Mouse (Mus musculus) midbrain, embryonic 16.5 days (tissue): ENCODE data around the gene Il1r1. TPM values are rescaled to one million over a fixed set of nuclear protein-coding genes. Genes with fewer than 3 reads are reported as not detected.

Source experiments
- ATAC-seq: fragments of 200-750 bp; cut with Nextera tagmentation; 2 replicates; pipeline ENCODE4 v1.8.0; 2017; ENCODE audit warnings: moderate TSS enrichment
- H3K27ac ChIP-seq: fragments of 300-500 bp; sonication (generic); 2 replicates; pipeline ENCODE4 v1.5.1; 2014; ENCODE audit warnings: mild to moderate bottlenecking, low read length, mixed read lengths
- H3K27me3 ChIP-seq: fragments of 300-500 bp; sonication (generic); 2 replicates; pipeline ENCODE4 v1.6.1; 2014; ENCODE audit warnings: low read depth, low read length, mixed read lengths; ENCODE audit not compliant: control insufficient read depth, insufficient read depth
- H3K36me3 ChIP-seq: fragments of 300-500 bp; sonication (generic); 2 replicates; pipeline ENCODE4 v1.6.1; 2014; ENCODE audit warnings: mild to moderate bottlenecking, low read length, moderate library complexity, mixed read lengths; ENCODE audit not compliant: control insufficient read depth, insufficient read depth
- H3K4me1 ChIP-seq: fragments of 300-500 bp; sonication (generic); 2 replicates; pipeline ENCODE4 v1.6.1; 2014; ENCODE audit warnings: mild to moderate bottlenecking, low read length, mixed read lengths; ENCODE audit not compliant: control insufficient read depth, insufficient read depth
- H3K4me2 ChIP-seq: fragments of 300-500 bp; sonication (generic); 2 replicates; pipeline ENCODE4 v1.6.1; 2014; ENCODE audit warnings: mild to moderate bottlenecking, low read length, mixed read lengths
- H3K4me3 ChIP-seq: fragments of 300-500 bp; sonication (generic); 2 replicates; pipeline ENCODE4 v1.5.1; 2014; ENCODE audit warnings: low read depth, mild to moderate bottlenecking, low read length, moderate library complexity, mixed read lengths
- H3K9ac ChIP-seq: fragments of 300-500 bp; sonication (generic); 2 replicates; pipeline ENCODE4 v1.6.1; 2014; ENCODE audit warnings: low read depth, low read length, mixed read lengths
- H3K9me3 ChIP-seq: fragments of 300-500 bp; sonication (generic); replicated peaks from 2 replicates; pipeline ENCODE4 v1.6.1; 2014; ENCODE audit warnings: mild to moderate bottlenecking, low read length, mixed read lengths; ENCODE audit not compliant: control insufficient read depth, poor library complexity, severe bottlenecking
- WGBS: fragments of 180-500 bp; shearing (Covaris S2); extraction: QIAGEN DNeasy Blood & Tissue Kit; methylation state at CpG from one replicate; pipeline ENCODE4 v1.1.7; 2014; 5-methylcytosine and 5-hydroxymethylcytosine counted together
- polyA plus RNA-seq: library from polyadenylated mRNA; unstranded; fragments of >200 nt; fragmentation: Nextera tagmentation; extraction: Ambion mirVana; gene quantifications from 2 replicates; pipeline ENCODE4 v1.2.1, GENCODE M21; 2015

The Il1r1 gene
- polyA plus RNA-seq, 1 experiment from 2014 or later, result 0.72 TPM

DNA sequence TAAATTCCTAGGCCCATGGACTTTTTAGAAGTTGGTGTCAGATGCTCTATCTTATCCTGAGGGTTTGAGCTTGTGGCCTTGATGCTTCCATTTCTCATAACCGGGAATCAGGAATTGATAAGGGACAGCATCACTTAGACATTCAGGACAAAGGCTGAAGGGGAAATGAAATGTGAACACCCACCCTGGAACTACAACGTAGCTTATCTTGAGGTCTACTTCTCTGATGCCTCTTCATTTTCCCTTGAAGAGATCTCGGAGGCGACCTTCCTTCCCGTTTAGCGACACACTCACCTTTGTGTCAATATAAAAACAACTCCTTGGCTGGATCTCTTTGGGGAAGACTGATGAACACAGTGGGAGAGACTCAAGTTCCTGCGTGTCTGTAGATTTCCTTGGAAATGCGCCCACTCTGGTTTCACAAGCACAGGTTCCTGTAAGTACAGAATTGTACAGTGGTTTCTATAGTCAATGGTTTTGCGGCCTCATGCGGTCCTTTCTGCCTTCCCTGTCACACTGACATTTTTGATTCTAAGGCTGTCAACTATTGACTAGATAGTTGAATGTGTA, 46.7 kb downstream of the Il1r1 start:
- Histone ChIP-seq H3K27me3 (no peaks in the 10 kb centered on the region; the same call in 1 of the 2 replicates), H3K4me1 (peaks cover 2% of the 10 kb centered on the region), H3K27ac (no peak overlapping the region), H3K4me3 (no peak overlapping the region), H3K9ac (no peak overlapping the region), H3K4me2 (no peak overlapping the region), H3K36me3 (no peaks in the 10 kb centered on the region), H3K9me3 (no peaks in the 10 kb centered on the region)
- no peak for ATAC-seq
- 90% methylated on average over 10 of the region's 10 CpGs for WGBS

GRCm38 (mm10) chr1:40272204-40272603, 47.3 kb downstream of the Il1r1 start:
- WGBS, result 86% methylated on average over 3 of the region's 3 CpGs
- no peak overlapping the region for H3K4me3 ChIP-seq
- H3K4me1 ChIP-seq, result no peaks in the 10 kb centered on the region
- no peak overlapping the region for H3K4me2 ChIP-seq
- H3K36me3 ChIP-seq, result no peaks in the 10 kb centered on the region
- H3K9me3 ChIP-seq, result no peaks in the 10 kb centered on the region
- H3K27ac ChIP-seq, result no peak overlapping the region
- no peaks in the 10 kb centered on the region; the same call in 1 of the 2 replicates for H3K27me3 ChIP-seq
- H3K9ac ChIP-seq, result no peak overlapping the region
- no peak for ATAC-seq

DNA sequence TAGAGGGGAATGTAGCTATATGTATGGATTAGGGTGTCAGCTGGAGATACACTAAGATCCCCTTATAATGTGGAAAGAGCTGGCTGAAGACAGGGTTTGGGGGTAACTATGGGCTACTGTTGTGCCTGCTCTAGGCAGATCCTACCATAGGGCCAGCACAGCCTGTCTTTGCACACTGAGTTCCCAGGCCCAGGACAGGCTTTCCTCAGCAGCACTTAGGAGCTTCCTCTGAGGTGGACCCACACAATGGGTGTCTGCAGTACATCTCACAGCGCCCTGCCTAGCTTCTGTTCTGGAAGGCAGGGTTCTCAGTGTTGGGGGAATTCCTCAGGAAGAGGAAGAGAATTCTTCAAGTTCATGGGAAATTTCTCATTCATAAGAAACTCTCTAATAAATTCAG, 48.6 kb downstream of the Il1r1 start:
- Histone ChIP-seq H3K4me2 (no peak overlapping the region), H3K9me3 (no peaks in the 10 kb centered on the region), H3K27ac (no peak overlapping the region), H3K4me1 (no peaks in the 10 kb centered on the region), H3K36me3 (no peaks in the 10 kb centered on the region), H3K4me3 (no peak overlapping the region), H3K27me3 (no peaks in the 10 kb centered on the region; the same call in 1 of the 2 replicates), H3K9ac (no peak overlapping the region)
- 86% methylated on average over 1 of the region's 1 CpGs for WGBS
- ATAC-seq, result no peak

- no peaks in the 10 kb centered on the region for H3K9me3 ChIP-seq
- no peak overlapping the region for H3K4me2 ChIP-seq
- 85% methylated on average over 10 of the region's 10 CpGs for WGBS
- H3K27ac ChIP-seq, result no peak overlapping the region
- no peak for ATAC-seq
- no peak overlapping the region for H3K4me3 ChIP-seq
- no peaks in the 10 kb centered on the region for H3K27me3 ChIP-seq
- H3K4me1 ChIP-seq, result no peaks in the 10 kb centered on the region
- H3K36me3 ChIP-seq, result no peaks in the 10 kb centered on the region
- H3K9ac ChIP-seq, result no peak overlapping the region
Observed at GRCm38 (mm10) chr1:40275285-40276013, 50.6 kb downstream of the Il1r1 start.

DNA sequence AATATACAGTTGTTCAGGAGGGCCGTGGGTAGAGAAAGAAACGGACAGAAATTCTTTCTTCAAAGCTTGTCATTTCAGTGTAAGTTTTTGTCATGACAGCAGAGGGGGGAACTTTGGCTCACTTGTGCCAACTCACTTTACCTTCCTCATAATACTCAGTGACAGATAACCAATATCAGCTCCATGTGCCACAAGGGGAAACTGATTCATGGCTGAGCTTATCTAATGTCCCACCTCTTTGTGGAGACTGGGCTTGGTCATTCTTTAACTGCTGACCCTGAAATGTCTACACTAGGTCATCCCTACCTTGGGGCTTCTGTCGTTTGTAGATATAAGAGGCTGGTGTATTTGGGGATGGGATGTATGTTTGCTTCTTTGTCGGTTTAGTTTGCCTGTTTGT, 53.1 kb downstream of the Il1r1 start:
- Histone ChIP-seq H3K4me1 (no peaks in the 10 kb centered on the region), H3K4me2 (no peak overlapping the region), H3K36me3 (no peaks in the 10 kb centered on the region), H3K9ac (no peak overlapping the region), H3K27ac (no peak overlapping the region), H3K27me3 (no peaks in the 10 kb centered on the region), H3K4me3 (no peak overlapping the region), H3K9me3 (no peaks in the 10 kb centered on the region)
- no peak for ATAC-seq
- WGBS, result 94% methylated on average over 4 of the region's 4 CpGs

DNA sequence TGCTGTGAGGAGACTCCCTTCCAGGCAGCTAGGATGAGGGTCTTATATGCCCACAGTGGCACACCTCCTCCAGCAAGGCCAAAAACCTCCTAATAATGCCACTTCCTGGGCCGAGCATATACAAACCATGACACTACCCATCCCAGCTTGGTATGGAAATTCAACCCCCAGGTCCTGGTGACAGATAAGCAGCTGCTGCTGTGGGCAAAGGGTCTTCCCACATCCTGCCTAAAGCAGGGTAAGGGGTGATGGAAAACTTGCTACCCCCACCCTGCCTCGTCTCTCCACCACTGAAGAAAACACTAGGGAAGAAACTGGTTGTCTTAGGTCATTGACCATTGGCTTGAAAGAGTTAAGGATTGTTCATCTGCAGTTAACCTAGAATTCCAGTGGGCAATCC, 53.8 kb downstream of the Il1r1 start:
- H3K36me3 ChIP-seq, result no peaks in the 10 kb centered on the region
- WGBS, result 83% methylated on average over 2 of the region's 2 CpGs

DNA sequence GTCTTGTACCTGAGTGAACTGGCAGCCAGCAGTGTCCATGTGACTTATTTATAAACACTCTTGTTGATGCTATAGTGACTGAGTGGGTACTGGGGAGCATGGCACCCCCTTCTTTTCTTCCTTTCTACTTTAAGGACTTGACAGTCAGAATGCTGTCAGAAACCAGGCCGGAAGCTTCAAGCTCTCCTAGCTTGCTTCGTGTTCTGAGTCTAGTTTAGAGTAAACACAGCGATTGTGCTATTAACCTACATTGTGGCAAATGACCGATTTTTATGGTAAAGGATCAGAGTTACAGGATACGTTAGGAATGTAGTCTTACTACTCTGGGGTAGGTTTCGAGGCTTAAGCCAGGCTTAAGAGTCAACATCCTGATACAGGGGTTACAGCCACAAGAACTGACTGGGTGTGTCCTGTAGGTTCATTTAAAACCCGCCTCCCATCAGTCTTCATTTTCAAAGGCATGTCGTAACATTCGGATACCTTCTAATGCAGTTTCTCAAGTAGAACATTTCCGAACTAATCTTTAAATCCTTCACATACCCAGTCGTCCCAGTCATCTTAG, 54.4 kb downstream of the Il1r1 start:
- Histone ChIP-seq H3K4me2 (no peak overlapping the region), H3K27ac (no peak overlapping the region), H3K4me1 (no peaks in the 10 kb centered on the region), H3K4me3 (no peak overlapping the region), H3K27me3 (no peaks in the 10 kb centered on the region), H3K36me3 (no peaks in the 10 kb centered on the region), H3K9me3 (no peaks in the 10 kb centered on the region), H3K9ac (no peak overlapping the region)
- no peak for ATAC-seq
- WGBS, result 91% methylated on average over 11 of the region's 11 CpGs

More for the DNA sequence above, 53.8 kb downstream of the Il1r1 start:
- no peak overlapping the region for H3K27ac ChIP-seq
- H3K4me2 ChIP-seq, result no peak overlapping the region
- H3K9me3 ChIP-seq, result no peaks in the 10 kb centered on the region
- no peaks in the 10 kb centered on the region for H3K4me1 ChIP-seq
- no peak for ATAC-seq
- no peaks in the 10 kb centered on the region for H3K27me3 ChIP-seq
- no peak overlapping the region for H3K9ac ChIP-seq
- H3K4me3 ChIP-seq, result no peak overlapping the region

GRCm38 (mm10) chr1:40281950-40282349, 57.1 kb downstream of the Il1r1 start:
- no peaks in the 10 kb centered on the region for H3K9me3 ChIP-seq
- 77% methylated on average over 4 of the region's 4 CpGs for WGBS
- no peak overlapping the region for H3K9ac ChIP-seq
- no peak overlapping the region for H3K4me3 ChIP-seq
- H3K4me2 ChIP-seq, result no peak overlapping the region
- ATAC-seq, result no peak
- H3K4me1 ChIP-seq, result no peaks in the 10 kb centered on the region
- H3K36me3 ChIP-seq, result no peaks in the 10 kb centered on the region
- H3K27ac ChIP-seq, result no peak overlapping the region
- no peaks in the 10 kb centered on the region for H3K27me3 ChIP-seq

DNA sequence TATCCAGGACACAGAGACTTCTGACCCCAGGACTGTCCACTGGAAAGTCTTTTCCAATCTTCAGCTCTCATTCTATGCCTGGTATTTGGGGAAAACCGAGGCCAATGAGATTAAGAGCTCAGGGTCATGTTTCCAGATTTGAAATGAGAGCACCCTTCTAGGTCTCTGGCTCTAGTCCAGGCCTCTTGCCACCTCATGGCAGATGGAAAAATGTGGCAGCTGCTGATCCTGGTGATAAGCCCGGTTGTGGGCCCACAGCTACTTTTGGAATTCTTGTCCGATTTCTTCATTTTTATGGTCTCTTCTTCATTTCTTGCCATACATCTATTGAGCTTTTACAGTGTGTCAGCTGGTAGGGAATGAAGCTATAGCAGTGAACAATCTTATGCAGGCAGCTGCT, 57.5 kb downstream of the Il1r1 start:
- Histone ChIP-seq H3K4me3 (no peak overlapping the region), H3K4me2 (no peak overlapping the region), H3K9ac (no peak overlapping the region), H3K4me1 (no peaks in the 10 kb centered on the region), H3K27me3 (no peaks in the 10 kb centered on the region), H3K36me3 (no peaks in the 10 kb centered on the region), H3K27ac (no peak overlapping the region), H3K9me3 (no peaks in the 10 kb centered on the region)
- no peak for ATAC-seq
- WGBS, result 75% methylated on average over 3 of the region's 3 CpGs
